Mouse (Mus musculus): ENCODE measurements at regions not wholly inside any gene's neighbourhood (a gene's known extent, or its start where the extent isn't known, plus 50 kb on each side); places are given as distances from the start of the nearest gene placed in this dataset.

DNA sequence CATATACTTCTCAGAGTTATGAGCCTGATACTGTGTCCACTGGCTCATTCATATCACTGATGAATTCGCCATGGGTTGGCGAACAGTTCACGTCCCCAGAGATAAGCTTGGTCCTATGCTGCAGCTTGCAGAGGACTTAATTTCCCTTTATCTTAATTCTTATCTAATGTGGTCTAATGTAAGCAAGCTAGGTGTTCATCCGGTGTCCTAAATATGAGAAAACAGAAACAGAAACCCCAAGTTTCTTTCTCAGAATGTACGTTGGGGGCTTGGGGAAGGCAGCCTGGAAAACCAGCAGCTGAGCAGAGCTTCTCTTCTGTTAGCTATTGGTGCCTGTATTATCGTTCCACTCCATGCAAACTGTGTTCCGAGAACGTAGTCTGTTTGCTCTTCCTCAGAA, 170.1 kb downstream of the 1700064H15Rik start:
- no peaks in the 10 kb centered on the region for H3K9me3 ChIP-seq (ENCODE audit: control insufficient read depth, low read length)
- no peak overlapping the region for H3K4me3 ChIP-seq (replicated peaks)
- no peaks in the 10 kb centered on the region for H3K4me1 ChIP-seq (ENCODE audit: control insufficient read depth)
- TF ChIP-seq GATA1 (IDR thresholded peaks at IDR 0.05; ENCODE audit: low read length) (no peak), TAL1 (IDR thresholded peaks at IDR 0.05; ENCODE audit: low read length) (no peak)
- H3K27me3 ChIP-seq (ENCODE audit: control insufficient read depth) = no peaks in the 10 kb centered on the region
- no peaks in the 10 kb centered on the region for H3K36me3 ChIP-seq (ENCODE audit: control insufficient read depth)

GRCm38 (mm10) chr3:19457431-19457830, 171.0 kb downstream of the 1700064H15Rik start:
- Histone ChIP-seq H3K27me3 (ENCODE audit: control insufficient read depth) (no peaks in the 10 kb centered on the region), H3K9me3 (ENCODE audit: control insufficient read depth, low read length) (no peaks in the 10 kb centered on the region), H3K4me1 (ENCODE audit: control insufficient read depth) (no peaks in the 10 kb centered on the region), H3K36me3 (ENCODE audit: control insufficient read depth) (no peaks in the 10 kb centered on the region), H3K4me3 (replicated peaks) (no peak overlapping the region)
- TF ChIP-seq TAL1 (IDR thresholded peaks at IDR 0.05; ENCODE audit: low read length) = no peak
- no peak for TF ChIP-seq GATA1 (IDR thresholded peaks at IDR 0.05; ENCODE audit: low read length)

GRCm38 (mm10) chr3:19455838-19456448, 172.5 kb downstream of the 1700064H15Rik start:
- TF ChIP-seq GATA1 (IDR thresholded peaks at IDR 0.05; ENCODE audit: low read length) (no peak), TAL1 (IDR thresholded peaks at IDR 0.05; ENCODE audit: low read length) (no peak)
- Histone ChIP-seq H3K9me3 (ENCODE audit: control insufficient read depth, low read length) (no peaks in the 10 kb centered on the region), H3K27me3 (ENCODE audit: control insufficient read depth) (no peaks in the 10 kb centered on the region), H3K4me1 (ENCODE audit: control insufficient read depth) (no peaks in the 10 kb centered on the region), H3K36me3 (ENCODE audit: control insufficient read depth) (no peaks in the 10 kb centered on the region), H3K4me3 (replicated peaks) (no peak overlapping the region)

- H3K4me3 ChIP-seq (replicated peaks) = no peak overlapping the region
- H3K4me1 ChIP-seq (ENCODE audit: control insufficient read depth) = no peaks in the 10 kb centered on the region
- no peak for TF ChIP-seq TAL1 (IDR thresholded peaks at IDR 0.05; ENCODE audit: low read length)
- TF ChIP-seq GATA1 (IDR thresholded peaks at IDR 0.05; ENCODE audit: low read length) = no peak
- no peaks in the 10 kb centered on the region for H3K36me3 ChIP-seq (ENCODE audit: control insufficient read depth)
- no peaks in the 10 kb centered on the region for H3K27me3 ChIP-seq (ENCODE audit: control insufficient read depth)
- H3K9me3 ChIP-seq (ENCODE audit: control insufficient read depth, low read length) = no peaks in the 10 kb centered on the region
These were observed 177.5 kb downstream of the 1700064H15Rik start for GRCm38 (mm10) chr3:19451022-19451421.

GRCm38 (mm10) chr3:19448931-19449330, 179.5 kb downstream of the 1700064H15Rik start:
- H3K4me3 ChIP-seq (replicated peaks) = no peak overlapping the region

GRCm38 (mm10) chr3:19448192-19448591, 180.3 kb downstream of the 1700064H15Rik start:
- Histone ChIP-seq H3K4me1 (ENCODE audit: control insufficient read depth) (no peaks in the 10 kb centered on the region), H3K9me3 (ENCODE audit: control insufficient read depth, low read length) (no peaks in the 10 kb centered on the region), H3K36me3 (ENCODE audit: control insufficient read depth) (no peaks in the 10 kb centered on the region), H3K27me3 (ENCODE audit: control insufficient read depth) (no peaks in the 10 kb centered on the region), H3K4me3 (replicated peaks) (no peak overlapping the region)
- no peak for TF ChIP-seq TAL1 (IDR thresholded peaks at IDR 0.05; ENCODE audit: low read length)
- no peak for TF ChIP-seq GATA1 (IDR thresholded peaks at IDR 0.05; ENCODE audit: low read length)

More at GRCm38 (mm10) chr3:19448931-19449330, 179.5 kb downstream of the 1700064H15Rik start:
- H3K27me3 ChIP-seq (ENCODE audit: control insufficient read depth) = no peaks in the 10 kb centered on the region
- H3K36me3 ChIP-seq (ENCODE audit: control insufficient read depth) = no peaks in the 10 kb centered on the region
- no peak for TF ChIP-seq TAL1 (IDR thresholded peaks at IDR 0.05; ENCODE audit: low read length)
- TF ChIP-seq GATA1 (IDR thresholded peaks at IDR 0.05; ENCODE audit: low read length) = no peak
- no peaks in the 10 kb centered on the region for H3K4me1 ChIP-seq (ENCODE audit: control insufficient read depth)
- no peaks in the 10 kb centered on the region for H3K9me3 ChIP-seq (ENCODE audit: control insufficient read depth, low read length)

DNA sequence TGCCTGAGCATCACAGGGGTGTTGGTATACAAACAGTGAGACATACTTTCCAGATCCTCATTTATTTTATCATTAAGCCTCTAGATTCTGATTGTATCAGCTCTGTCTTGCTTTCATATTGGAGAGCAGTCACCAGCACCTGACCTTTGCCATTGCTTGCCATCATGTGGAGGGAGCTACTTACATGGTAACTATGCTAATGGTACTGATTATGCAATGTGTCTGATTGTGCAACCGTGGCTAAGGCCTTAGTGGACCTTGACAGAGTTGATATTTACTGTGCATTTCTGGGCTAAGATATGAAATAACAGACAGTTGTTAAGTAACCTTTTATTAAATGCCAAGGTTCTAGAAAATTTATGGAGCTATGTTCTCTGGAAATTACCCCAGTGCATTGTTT, 180.7 kb downstream of the 1700064H15Rik start:
- Histone ChIP-seq H3K27me3 (ENCODE audit: control insufficient read depth) (no peaks in the 10 kb centered on the region), H3K4me3 (replicated peaks) (no peak overlapping the region)
- TF ChIP-seq TAL1 (IDR thresholded peaks at IDR 0.05; ENCODE audit: low read length) = no peak

DNA sequence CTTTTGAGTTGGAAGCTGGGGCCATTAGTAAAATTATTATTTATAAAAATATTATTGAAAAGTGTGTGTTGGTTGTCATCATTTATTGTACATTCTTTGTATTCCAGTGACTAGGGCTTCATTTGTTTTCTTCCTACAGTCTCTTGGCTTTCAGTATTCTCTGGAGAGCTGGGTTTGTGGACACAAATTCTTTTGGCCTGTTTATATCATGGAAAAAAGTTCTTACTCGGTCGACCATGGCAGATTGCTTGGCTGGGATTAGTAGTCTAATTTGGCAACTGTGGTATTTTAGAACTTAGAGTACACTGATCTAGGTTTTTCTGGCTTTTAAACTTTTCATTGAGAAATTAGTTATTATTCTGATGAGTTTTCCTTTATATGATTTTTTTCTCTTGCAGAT, 183.6 kb downstream of the 1700064H15Rik start:
- Histone ChIP-seq H3K9me3 (ENCODE audit: control insufficient read depth, low read length) (no peaks in the 10 kb centered on the region), H3K36me3 (ENCODE audit: control insufficient read depth) (no peaks in the 10 kb centered on the region), H3K4me1 (ENCODE audit: control insufficient read depth) (no peaks in the 10 kb centered on the region), H3K27me3 (ENCODE audit: control insufficient read depth) (no peaks in the 10 kb centered on the region), H3K4me3 (replicated peaks) (no peak overlapping the region)
- TF ChIP-seq GATA1 (IDR thresholded peaks at IDR 0.05; ENCODE audit: low read length) (no peak), TAL1 (IDR thresholded peaks at IDR 0.05; ENCODE audit: low read length) (no peak)

More for the DNA sequence above, 180.7 kb downstream of the 1700064H15Rik start:
- Histone ChIP-seq H3K9me3 (ENCODE audit: control insufficient read depth, low read length) (no peaks in the 10 kb centered on the region), H3K36me3 (ENCODE audit: control insufficient read depth) (no peaks in the 10 kb centered on the region), H3K4me1 (ENCODE audit: control insufficient read depth) (no peaks in the 10 kb centered on the region)

DNA sequence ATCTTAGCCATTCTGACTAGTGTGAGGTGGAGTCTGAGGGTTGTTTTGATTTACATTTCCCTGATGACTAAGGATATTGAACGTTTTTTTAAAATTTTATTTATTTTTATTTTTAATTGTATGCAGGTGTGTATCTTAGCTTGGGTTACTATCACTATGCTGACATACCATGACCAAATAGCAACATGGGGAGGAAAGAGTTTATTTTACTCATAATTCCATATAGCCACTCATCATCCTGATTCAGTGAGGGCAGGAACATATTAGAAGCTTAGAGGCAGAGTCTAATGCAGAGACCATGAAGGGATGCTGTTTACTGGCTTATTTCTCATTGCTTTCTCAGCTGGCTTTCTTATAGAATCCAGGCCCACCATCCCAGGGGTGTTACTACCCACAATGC, 186.7 kb downstream of the 1700064H15Rik start:
- no peak overlapping the region for H3K4me3 ChIP-seq (replicated peaks)
- H3K4me1 ChIP-seq (ENCODE audit: control insufficient read depth) = no peaks in the 10 kb centered on the region
- TF ChIP-seq GATA1 (IDR thresholded peaks at IDR 0.05; ENCODE audit: low read length) = no peak
- H3K27me3 ChIP-seq (ENCODE audit: control insufficient read depth) = no peaks in the 10 kb centered on the region
- no peaks in the 10 kb centered on the region for H3K9me3 ChIP-seq (ENCODE audit: control insufficient read depth, low read length)
- H3K36me3 ChIP-seq (ENCODE audit: control insufficient read depth) = no peaks in the 10 kb centered on the region

DNA sequence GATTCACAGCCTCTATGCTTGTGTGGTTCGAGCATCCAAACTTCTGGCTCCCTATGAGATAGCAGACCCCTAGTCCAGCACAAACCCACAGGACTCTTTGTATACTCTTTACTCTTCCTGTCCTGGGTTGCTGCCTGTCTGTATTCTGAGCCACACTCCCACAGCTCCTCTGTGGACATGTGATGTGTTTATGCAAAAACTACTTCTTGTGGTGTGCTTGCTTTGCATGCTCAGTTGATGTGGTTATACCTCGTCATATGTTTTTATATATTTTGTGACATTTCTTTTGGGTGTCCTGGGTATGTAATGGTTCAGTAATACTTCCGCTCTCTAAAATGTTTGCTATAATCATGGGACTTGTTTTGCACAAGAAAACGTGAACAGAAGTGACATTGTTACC, 198.3 kb downstream of the 1700064H15Rik start:
- Histone ChIP-seq H3K27me3 (ENCODE audit: control insufficient read depth) (no peaks in the 10 kb centered on the region), H3K4me3 (replicated peaks) (no peak overlapping the region), H3K9me3 (ENCODE audit: control insufficient read depth, low read length) (no peaks in the 10 kb centered on the region), H3K36me3 (ENCODE audit: control insufficient read depth) (no peaks in the 10 kb centered on the region), H3K4me1 (ENCODE audit: control insufficient read depth) (no peaks in the 10 kb centered on the region)
- TF ChIP-seq GATA1 (IDR thresholded peaks at IDR 0.05; ENCODE audit: low read length) = no peak
- no peak for TF ChIP-seq TAL1 (IDR thresholded peaks at IDR 0.05; ENCODE audit: low read length)
